Mouse (Mus musculus): ENCODE results near the gene Olfr1140. TPM values are rescaled to one million over a fixed set of nuclear protein-coding genes. Genes with fewer than 3 reads are reported as not detected.

Olfr1140 gene
- polyA plus RNA-seq (2012; fragmentation: generic; extraction: Trizol), result not detected
- long read RNA-seq, experiment 1, result 0 reads
- long read RNA-seq, experiment 2, result 0 reads

- Histone ChIP-seq H3ac (ENCODE audit: control insufficient read depth, insufficient read length, low read depth) (no peak within 1 kb of the TSS), H3K36me3 (ENCODE audit: control insufficient read depth, insufficient read depth) (no peaks in the 10 kb centered on the region), H3K27me3 (ENCODE audit: control insufficient read depth, insufficient read depth, insufficient read length) (no peaks in the 10 kb centered on the region), H3K79me2 (ENCODE audit: control insufficient read depth, insufficient read depth) (no peaks in the 10 kb centered on the region), H3K4me3 (ENCODE audit: insufficient read depth, poor library complexity, severe bottlenecking) (no peak within 1 kb of the TSS), H3K79me3 (ENCODE audit: low read depth) (no peaks in the 10 kb centered on the region)
- TF ChIP-seq MYOD1 (IDR thresholded peaks at IDR 0.05; ENCODE audit: control insufficient read depth, insufficient read length, low read depth) (no peak), FOSL1 (IDR thresholded peaks at IDR 0.05; ENCODE audit: insufficient read depth, low read length, poor library complexity, severe bottlenecking) (no peak), CEBPB (IDR thresholded peaks at IDR 0.05; ENCODE audit: low read depth) (no peak), CTCF (IDR thresholded peaks at IDR 0.05; ENCODE audit: control insufficient read depth, insufficient read depth, insufficient read length) (no peak), USF1 (IDR thresholded peaks at IDR 0.05; ENCODE audit: low read depth) (no peak), MYOG (IDR thresholded peaks at IDR 0.05; ENCODE audit: control insufficient read depth, extremely low read depth, insufficient read length) (no peak), MAX (IDR thresholded peaks at IDR 0.05) (no peak)
Measured at GRCm38 (mm10) chr2:87743452-87743851, at the start of gene Olfr1140. Gene Olfr1140, plus strand, starts transcription at chr2:87743752.

- Histone ChIP-seq H3ac (ENCODE audit: control insufficient read depth, insufficient read length, low read depth) (no peak within 1 kb of the TSS), H3K79me2 (ENCODE audit: control insufficient read depth, insufficient read depth) (no peaks in the 10 kb centered on the region), H3K4me3 (ENCODE audit: insufficient read depth, poor library complexity, severe bottlenecking) (no peak within 1 kb of the TSS), H3K27me3 (ENCODE audit: control insufficient read depth, insufficient read depth, insufficient read length) (no peaks in the 10 kb centered on the region), H3K36me3 (ENCODE audit: control insufficient read depth, insufficient read depth) (no peaks in the 10 kb centered on the region), H3K79me3 (ENCODE audit: low read depth) (no peaks in the 10 kb centered on the region)
- TF ChIP-seq USF1 (IDR thresholded peaks at IDR 0.05; ENCODE audit: low read depth) (no peak), FOSL1 (IDR thresholded peaks at IDR 0.05; ENCODE audit: insufficient read depth, low read length, poor library complexity, severe bottlenecking) (no peak), CEBPB (IDR thresholded peaks at IDR 0.05; ENCODE audit: low read depth) (no peak), MAX (IDR thresholded peaks at IDR 0.05) (no peak), MYOG (IDR thresholded peaks at IDR 0.05; ENCODE audit: control insufficient read depth, extremely low read depth, insufficient read length) (no peak), CTCF (IDR thresholded peaks at IDR 0.05; ENCODE audit: control insufficient read depth, insufficient read depth, insufficient read length) (no peak), MYOD1 (IDR thresholded peaks at IDR 0.05; ENCODE audit: control insufficient read depth, insufficient read length, low read depth) (no peak)
Measured at GRCm38 (mm10) chr2:87693847-87694246, 49.7 kb upstream of the Olfr1140 start, which contains the start of gene Olfr1136. Gene Olfr1136, minus strand, starts transcription at chr2:87693947.

- Histone ChIP-seq H3K4me3 (ENCODE audit: insufficient read depth, poor library complexity, severe bottlenecking) (no peak within 1 kb of the TSS), H3K79me3 (ENCODE audit: low read depth) (no peaks in the 10 kb centered on the region), H3K27me3 (ENCODE audit: control insufficient read depth, insufficient read depth, insufficient read length) (no peaks in the 10 kb centered on the region), H3K36me3 (ENCODE audit: control insufficient read depth, insufficient read depth) (no peaks in the 10 kb centered on the region), H3ac (ENCODE audit: control insufficient read depth, insufficient read length, low read depth) (no peak within 1 kb of the TSS), H3K79me2 (ENCODE audit: control insufficient read depth, insufficient read depth) (no peaks in the 10 kb centered on the region)
- TF ChIP-seq USF1 (IDR thresholded peaks at IDR 0.05; ENCODE audit: low read depth), result no peak
- no peak for TF ChIP-seq MYOG (IDR thresholded peaks at IDR 0.05; ENCODE audit: control insufficient read depth, extremely low read depth, insufficient read length)
- TF ChIP-seq MYOD1 (IDR thresholded peaks at IDR 0.05; ENCODE audit: control insufficient read depth, insufficient read length, low read depth), result no peak
- no peak for TF ChIP-seq CTCF (IDR thresholded peaks at IDR 0.05; ENCODE audit: control insufficient read depth, insufficient read depth, insufficient read length)
- TF ChIP-seq CEBPB (IDR thresholded peaks at IDR 0.05; ENCODE audit: low read depth), result no peak
- TF ChIP-seq FOSL1 (IDR thresholded peaks at IDR 0.05; ENCODE audit: insufficient read depth, low read length, poor library complexity, severe bottlenecking), result no peak
- TF ChIP-seq MAX (IDR thresholded peaks at IDR 0.05), result no peak
Measured at GRCm38 (mm10) chr2:87713079-87713478, 30.5 kb upstream of the Olfr1140 start, which contains the start of gene Olfr1137. Gene Olfr1137, minus strand, starts transcription at chr2:87713179.

- Histone ChIP-seq H3ac (ENCODE audit: control insufficient read depth, insufficient read length, low read depth) (no peak within 1 kb of the TSS), H3K27me3 (ENCODE audit: control insufficient read depth, insufficient read depth, insufficient read length) (no peaks in the 10 kb centered on the region), H3K79me3 (ENCODE audit: low read depth) (no peaks in the 10 kb centered on the region), H3K36me3 (ENCODE audit: control insufficient read depth, insufficient read depth) (no peaks in the 10 kb centered on the region), H3K79me2 (ENCODE audit: control insufficient read depth, insufficient read depth) (no peaks in the 10 kb centered on the region), H3K4me3 (ENCODE audit: insufficient read depth, poor library complexity, severe bottlenecking) (no peak within 1 kb of the TSS)
- TF ChIP-seq MYOD1 (IDR thresholded peaks at IDR 0.05; ENCODE audit: control insufficient read depth, insufficient read length, low read depth), result no peak
- TF ChIP-seq FOSL1 (IDR thresholded peaks at IDR 0.05; ENCODE audit: insufficient read depth, low read length, poor library complexity, severe bottlenecking), result no peak
- no peak for TF ChIP-seq USF1 (IDR thresholded peaks at IDR 0.05; ENCODE audit: low read depth)
- no peak for TF ChIP-seq MYOG (IDR thresholded peaks at IDR 0.05; ENCODE audit: control insufficient read depth, extremely low read depth, insufficient read length)
- no peak for TF ChIP-seq CEBPB (IDR thresholded peaks at IDR 0.05; ENCODE audit: low read depth)
- TF ChIP-seq CTCF (IDR thresholded peaks at IDR 0.05; ENCODE audit: control insufficient read depth, insufficient read depth, insufficient read length), result no peak
- TF ChIP-seq MAX (IDR thresholded peaks at IDR 0.05), result no peak
Measured at GRCm38 (mm10) chr2:87739878-87740277, 3.7 kb upstream of the Olfr1140 start, which contains the start of gene Olfr1138. Gene Olfr1138, minus strand, starts transcription at chr2:87739978.

GRCm38 (mm10) chr2:87753891-87754290, 10.3 kb downstream of the Olfr1140 start, which contains the start of gene Olfr1141:
Gene Olfr1141, minus strand, starts transcription at chr2:87753991.
- no peak within 1 kb of the TSS for H3K4me3 ChIP-seq (ENCODE audit: insufficient read depth, poor library complexity, severe bottlenecking)
- H3K36me3 ChIP-seq (ENCODE audit: control insufficient read depth, insufficient read depth), result no peaks in the 10 kb centered on the region
- no peak within 1 kb of the TSS for H3ac ChIP-seq (ENCODE audit: control insufficient read depth, insufficient read length, low read depth)
- H3K79me2 ChIP-seq (ENCODE audit: control insufficient read depth, insufficient read depth), result no peaks in the 10 kb centered on the region
- no peaks in the 10 kb centered on the region for H3K27me3 ChIP-seq (ENCODE audit: control insufficient read depth, insufficient read depth, insufficient read length)
- TF ChIP-seq FOSL1 (IDR thresholded peaks at IDR 0.05; ENCODE audit: insufficient read depth, low read length, poor library complexity, severe bottlenecking) (no peak), CEBPB (IDR thresholded peaks at IDR 0.05; ENCODE audit: low read depth) (no peak), USF1 (IDR thresholded peaks at IDR 0.05; ENCODE audit: low read depth) (no peak), MAX (IDR thresholded peaks at IDR 0.05) (no peak), MYOD1 (IDR thresholded peaks at IDR 0.05; ENCODE audit: control insufficient read depth, insufficient read length, low read depth) (no peak), CTCF (IDR thresholded peaks at IDR 0.05; ENCODE audit: control insufficient read depth, insufficient read depth, insufficient read length) (no peak)
- no peaks in the 10 kb centered on the region for H3K79me3 ChIP-seq (ENCODE audit: low read depth)

Data from C2C12 (cell line).